Mouse (Mus musculus) c-Kit-positive CD71-negative TER-119-negative erythroid progenitor cells, embryonic 14.5 days (primary cell): ENCODE data around the gene Zfp93.
"Not testable (repeated sequence)": the region's sequence is repeated elsewhere in the genome, so short reads cannot be mapped to it uniquely, and the experiment has no call there.

Experiments used
- DNase-seq: peaks from one replicate; pipeline ENCODE4 v3.0.0-alpha.2; 2013; ENCODE audit warnings: low read depth

Gene Zfp93

DNA sequence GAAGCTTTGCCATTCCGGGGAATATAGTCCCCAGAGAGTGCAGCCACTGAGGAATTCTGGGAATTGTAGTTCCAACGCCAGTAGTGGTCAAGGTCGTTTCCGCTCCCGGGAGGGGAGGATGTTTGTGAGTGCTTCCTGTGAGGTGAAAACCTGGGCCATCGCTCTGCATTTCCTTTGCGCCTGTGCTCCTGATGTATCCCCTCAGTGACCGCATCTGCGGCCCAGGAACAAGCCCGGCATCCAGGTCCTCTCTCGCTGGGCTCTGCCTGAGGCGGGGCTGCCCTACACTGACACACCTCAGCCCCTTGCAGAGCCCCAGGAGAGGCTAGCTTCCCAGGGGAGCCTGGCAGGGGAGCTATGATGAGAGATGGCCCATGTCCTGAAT, at the start of gene Zfp93:
TSS of gene Zfp93 (plus strand) at position 133 of the 385 bp plus-strand sequence.
- DNase-seq: peak; percentile 47

DNA sequence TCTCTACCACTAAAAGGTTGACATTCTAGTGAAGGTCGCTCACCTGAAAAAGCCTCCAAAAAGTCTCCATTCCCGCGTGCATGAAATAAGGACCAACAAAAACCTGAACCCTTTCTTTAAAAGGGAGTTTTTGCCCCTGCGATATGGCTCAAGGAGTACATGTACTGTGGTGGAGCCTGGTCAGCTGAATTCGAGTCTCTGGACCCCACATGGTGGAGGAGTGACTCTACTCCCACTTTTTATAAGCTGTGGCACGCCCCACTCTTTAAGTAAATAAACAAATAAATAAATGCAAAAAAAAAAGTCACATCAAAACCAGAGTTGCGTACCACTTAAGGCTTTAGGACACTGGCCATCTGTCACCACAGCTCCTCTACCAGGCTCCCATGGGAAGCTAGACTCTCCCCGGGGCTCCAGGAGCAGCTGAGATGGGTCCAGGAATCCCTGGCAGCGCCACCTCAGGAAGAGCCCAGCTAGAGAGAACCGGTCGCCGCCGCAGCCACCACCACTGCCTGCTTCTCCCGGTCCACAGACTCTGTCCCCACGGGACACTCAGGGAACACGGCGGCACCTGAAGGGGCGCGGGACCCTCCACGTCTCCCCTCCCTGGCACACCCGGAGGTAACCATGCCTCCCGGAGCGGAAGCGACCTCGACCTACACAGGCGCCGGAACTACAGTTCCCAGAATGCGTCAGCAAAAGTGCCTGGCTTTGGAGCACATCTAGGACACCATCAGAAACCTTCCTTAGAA, 33.0 kb upstream of the Zfp93 start, which contains the start of gene Zfp109:
TSS of gene Zfp109 (minus strand) at position 521 of the 752 bp plus-strand sequence.
- peak; percentile 18 for DNase-seq

DNA sequence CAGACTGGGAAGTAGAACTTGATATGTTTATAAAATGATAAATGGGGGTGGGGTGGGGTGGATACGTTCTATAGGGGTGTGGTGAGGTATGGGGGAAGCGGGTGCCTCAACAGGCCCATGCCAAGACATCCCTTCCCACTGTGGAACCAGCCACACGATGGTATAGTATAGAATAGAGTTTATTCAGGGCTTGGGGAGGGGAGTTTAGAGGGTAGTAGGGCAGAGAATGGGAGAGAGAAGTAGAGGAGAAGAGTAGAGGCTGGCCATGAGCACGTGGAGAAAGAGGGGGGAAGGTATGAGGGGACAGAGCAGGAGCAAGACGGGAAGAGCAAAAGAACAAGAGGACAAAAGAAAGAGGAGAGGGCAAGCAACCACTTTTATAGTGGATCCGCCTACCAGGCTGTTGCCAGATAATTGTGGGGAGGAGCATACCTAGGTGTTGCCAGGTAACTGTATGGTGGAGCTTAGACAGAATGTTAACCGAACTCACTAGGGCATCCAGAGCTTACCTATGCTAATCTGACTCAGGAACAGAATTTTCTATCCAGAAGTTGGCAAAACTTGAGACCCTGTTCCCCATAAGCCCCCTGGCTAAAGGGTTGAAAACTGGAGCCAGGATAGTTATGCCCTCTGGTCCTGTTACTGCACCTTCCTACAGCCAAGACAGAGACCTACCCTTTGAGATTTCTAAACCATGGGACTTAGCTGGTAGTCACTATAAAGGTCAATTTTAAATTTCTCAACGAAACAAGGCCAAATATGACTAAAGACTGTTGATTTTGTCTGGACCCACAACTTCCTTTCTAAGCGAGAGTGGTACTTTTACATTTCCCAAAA, 16.2 kb upstream of the Zfp93 start:
- no peak for DNase-seq

DNA sequence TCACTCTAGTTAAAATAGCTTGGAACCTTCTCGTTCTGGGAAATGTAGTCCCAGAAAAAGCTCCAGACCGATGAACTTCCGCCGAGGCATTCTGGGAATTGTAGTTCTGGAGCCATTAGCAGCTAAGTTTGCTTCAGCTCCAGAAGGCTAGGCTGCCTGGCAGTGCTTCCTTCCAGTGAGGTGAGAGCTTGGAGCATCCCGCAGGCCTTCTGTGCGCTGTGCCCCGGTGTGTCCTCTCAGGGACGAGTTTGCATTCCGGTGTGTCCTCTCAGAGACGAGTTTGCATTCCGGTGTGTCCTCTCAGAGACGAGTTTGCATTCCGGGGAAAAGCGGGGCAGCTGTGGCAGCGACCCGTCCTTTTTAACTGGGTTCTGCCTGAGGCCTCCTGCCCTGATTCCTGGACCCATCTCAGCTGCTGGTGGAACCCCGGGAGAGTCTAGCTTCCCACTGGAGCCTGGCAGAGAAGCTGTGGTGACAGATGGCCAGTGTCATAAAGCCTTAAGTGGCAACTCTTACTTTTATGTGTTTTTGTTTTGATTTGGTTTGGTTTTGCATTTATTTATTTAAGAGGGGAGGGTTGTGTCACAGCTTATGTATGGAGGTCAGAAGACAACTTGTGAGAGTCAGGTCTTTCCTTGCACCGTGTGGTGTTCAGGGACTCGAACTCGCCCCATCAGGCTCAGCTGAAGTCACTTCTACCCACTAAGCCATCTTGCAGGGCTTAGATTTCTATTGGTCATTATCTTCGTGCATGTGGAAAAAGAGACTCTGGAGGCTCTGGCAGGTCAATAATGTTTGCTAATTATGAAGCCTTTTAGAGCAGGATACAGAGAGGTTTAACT, 15.4 kb upstream of the Zfp93 start, which contains the start of gene Zfp108:
TSS of gene Zfp108 (plus strand) at position 162 of the 842 bp plus-strand sequence.
- peak; percentile 51 for DNase-seq

DNA sequence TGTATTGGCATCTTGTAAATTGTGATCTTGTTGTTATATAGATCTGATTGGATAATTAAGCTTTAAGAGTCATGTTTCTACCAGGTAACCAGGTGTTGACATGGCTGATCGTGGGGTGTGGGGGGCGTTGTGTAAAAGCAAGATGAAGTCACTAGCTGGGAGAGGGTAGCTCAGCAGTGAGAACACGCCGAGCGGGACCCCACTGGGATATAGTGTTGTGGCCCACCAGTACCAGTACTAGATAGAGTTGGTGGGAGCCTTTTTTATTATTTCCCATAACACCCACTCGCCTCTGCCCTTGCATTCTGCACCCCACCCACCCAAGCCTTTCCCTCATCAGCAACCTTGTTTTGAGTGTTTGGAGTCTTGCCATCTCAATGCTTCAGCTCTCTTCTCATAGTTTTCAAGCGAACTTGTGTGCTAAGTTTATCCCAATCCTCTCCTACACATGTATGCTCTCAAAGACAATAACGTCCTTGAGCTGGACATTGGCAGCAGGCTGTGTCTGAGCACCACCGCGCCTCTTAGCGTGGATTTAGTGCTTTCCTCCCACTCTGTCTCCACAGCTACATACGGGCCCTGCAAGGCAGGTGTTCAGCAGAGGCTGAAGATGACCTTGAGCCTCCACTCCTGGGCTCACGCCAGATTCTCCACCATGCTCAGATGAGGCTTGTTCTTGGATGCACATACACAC, 10.8 kb upstream of the Zfp93 start:
- no peak for DNase-seq

DNA sequence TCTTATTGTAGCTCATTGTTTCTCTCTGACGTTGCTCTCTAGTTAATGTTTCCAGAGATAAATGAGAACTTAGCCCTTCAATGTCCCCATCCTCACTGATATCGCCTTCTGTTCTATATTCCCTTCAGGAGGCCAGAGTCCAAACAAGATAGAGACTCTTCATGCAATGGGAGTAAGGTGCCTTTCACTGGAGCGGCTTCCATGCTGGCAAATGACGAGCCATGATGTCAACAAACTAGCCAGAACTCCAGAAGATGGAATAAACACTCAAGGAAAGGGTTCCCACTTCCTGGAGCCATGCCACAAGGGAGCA, 10.3 kb upstream of the Zfp93 start:
- DNase-seq: no peak

DNA sequence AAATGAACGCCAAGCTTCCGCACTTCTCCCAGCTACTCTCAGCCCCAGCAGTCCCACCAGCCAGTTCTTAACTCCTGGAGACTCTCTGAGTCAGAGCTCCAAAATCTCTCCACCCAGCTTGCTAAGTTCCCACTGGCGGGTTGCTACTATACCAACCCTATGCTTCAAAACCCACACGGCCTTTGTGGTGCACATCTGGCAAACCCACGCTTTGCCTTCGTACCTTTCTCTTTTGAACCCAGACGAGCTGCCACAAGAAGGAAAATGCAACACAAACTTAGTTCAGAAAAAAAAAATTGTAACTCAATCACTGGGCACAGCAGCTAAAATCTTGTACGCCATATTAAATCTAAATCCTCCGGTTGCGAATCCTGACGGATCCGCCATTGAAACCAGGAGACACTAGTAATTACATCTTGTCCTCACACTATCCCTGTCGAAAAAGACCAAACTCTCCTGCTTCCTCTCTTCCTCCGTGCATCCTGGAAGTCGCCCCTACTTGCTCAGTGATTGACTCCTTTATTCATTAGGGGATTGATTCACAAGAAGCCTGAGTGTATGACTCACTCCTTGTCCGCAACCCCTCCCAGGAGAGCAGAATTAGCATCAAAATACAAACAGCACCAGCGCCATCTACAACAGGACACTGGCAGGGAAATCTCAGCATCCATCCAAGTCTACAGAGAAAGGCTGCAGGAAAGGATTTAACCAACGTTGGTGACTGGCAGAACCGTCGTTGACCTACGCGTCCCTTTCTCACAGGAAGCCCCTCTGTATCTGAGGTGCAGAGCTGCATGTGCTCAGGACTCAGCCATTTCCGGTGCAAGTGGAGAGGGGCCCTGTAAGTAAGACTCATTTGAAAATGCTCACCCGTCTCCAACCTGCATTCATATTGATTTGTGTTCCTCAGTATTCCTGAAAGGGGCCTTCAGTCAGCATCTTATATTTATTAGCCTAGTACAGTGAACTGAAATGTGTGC, 1.8 kb upstream of the Zfp93 start:
- DNase-seq: no peak

DNA sequence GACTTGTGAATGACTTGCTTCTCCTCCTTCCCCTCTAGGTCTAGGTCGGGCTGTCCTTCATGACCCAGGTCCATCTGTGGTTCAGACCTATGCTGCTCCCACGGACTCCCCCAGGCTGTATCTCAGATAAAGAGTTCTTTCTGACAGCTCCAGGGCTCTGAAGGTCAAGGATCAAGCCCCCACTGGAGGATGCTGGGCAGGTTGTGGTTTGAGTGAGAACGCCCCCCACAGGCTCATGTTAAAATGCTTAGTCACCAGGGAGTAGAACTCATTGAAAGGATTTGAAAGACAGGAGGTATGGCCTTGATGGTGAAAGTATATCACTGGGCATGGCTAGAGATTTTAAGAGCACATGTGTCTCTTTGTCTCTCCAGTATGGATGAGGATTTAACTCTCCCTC, 964 bp upstream of the Zfp93 start:
- no peak for DNase-seq

DNA sequence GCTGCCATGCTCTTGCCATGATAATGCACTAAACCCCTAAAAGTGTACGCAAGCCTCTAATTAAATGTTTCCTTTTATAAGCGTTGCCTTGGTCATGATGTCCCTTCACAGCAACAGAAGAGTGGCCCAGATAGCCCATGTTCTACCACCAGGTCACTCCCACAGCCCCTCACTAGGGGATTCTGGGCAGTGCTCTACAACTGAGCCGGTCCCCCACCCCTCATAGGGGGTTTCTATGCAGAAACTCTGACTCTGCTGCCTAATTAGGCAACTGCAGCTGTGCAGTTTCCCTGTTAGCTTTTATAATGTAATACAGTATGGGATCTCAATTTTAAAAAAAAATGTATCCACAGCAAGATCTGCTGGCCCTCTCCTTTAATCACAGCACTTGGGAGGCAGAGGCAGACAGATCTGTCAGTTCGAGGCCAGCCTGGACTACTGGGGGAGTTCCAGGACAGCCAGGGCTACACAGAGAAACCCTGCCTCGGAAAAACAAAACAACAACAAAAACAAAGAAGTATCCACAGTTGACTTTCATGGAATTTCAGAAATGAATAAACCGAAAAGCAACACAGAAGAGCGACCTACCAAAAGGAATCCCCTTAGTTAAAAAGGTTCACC, 443 bp upstream of the Zfp93 start:
- DNase-seq: no peak

DNA sequence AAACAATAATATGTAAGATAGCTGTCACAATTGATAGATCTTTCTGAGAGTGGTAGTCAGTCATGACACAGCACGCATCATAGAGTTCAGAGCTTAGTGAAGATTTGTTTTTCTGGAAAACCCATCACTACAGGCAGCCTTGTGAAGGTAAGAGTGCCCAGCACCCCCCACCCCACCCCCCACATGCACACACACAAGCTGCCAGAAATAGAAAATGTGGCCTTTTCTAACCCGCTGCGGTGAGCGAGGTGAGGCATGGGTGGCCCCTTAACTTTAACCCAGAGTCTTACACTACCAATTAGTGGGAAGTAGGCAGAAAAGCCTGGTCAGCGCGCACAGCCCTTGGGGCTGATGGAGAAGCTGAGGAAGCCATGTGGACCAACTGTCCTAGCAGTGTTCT, 971 bp downstream of the Zfp93 start:
- no peak for DNase-seq

DNA sequence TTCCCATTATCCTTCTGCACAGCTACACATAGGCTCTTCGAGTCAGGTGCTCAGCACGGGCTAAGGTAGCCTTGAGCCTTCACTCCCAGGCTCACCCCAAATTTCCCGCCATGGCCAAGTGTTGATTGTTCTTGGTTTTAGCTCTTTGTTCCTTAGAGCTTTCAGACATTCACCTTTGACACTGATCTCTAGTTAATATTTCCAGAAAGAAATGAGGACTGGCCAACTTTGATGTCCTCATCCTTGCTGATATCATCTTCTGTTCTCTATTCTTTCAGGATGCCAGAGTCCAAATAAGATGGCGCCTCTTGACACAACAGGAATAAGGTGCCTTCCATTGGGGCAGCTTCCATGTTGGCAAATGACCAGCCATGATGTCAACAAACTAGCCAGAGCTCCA, 4.2 kb downstream of the Zfp93 start:
- no peak for DNase-seq

DNA sequence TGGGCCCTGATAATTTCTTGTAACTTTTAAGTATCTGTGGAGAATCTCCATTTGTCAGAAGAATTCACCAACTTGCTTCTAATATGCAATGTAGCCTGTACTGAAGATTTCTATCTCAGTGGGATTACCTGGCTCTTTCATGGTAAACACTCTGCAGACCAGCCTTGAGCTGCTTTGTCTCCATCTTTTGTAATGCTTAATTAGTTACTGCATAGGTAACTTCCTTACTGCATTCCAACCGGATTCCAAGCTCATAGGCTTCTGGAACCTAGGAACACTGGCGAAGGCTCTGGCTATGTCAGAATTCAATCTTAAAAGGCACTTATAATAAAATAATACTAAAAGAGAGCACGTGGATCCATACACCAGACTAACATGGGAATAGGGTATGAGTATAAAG, 8.6 kb downstream of the Zfp93 start:
- DNase-seq: not testable (repeated sequence)

DNA sequence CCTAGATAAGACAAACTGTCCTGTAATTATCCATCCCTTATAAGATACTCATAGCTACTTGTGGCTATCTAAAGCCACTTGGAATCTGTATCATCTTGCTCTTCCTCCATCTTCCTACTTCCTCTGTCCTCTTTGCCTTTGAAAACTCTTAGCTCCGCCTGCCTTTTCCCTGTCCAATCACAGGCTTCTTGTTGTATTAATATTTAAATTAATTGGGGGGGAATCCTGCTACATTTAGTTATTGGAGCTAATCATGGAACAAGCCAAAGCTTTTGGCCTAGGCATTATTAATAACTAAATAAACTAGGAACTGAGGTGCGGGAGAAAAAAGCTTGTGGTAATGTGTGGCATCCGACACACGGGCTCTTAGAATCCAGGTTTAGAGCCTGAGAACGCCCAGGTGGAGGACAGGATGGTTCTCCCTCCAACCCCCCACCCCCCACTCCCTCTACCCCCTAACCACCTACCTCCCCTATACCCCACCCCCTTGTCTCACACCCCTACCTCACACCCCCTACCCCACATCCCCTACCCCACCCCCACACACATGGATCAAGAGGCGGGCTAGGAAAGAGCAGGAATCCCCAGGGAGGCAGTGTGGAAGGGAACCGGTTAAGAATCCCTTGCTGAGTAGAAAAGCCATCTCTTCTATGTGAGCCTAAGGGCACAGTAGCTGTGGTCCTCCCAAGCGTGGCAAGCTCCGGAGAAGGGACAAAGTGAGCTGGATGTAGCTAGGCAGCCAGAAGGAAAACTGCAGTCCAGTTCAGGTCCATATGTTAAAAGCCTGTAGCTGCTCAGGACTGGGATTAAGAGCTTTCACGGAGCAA, 10.0 kb downstream of the Zfp93 start:
- DNase-seq: no peak

DNA sequence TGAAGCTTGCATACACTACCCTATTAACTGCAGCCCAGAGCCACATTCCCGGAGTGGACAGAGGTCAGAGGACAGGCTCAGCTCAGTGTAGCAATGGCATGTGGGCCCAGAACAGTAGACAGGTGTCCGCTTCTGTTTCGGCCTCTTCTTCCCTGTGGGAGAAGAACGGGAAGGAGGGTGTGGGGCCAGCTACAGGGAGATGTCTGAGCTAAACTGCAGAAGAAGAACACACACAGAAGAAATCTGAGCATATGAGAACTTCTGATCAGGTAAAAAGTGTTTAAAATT, 10.6 kb downstream of the Zfp93 start:
- DNase-seq: no peak

DNA sequence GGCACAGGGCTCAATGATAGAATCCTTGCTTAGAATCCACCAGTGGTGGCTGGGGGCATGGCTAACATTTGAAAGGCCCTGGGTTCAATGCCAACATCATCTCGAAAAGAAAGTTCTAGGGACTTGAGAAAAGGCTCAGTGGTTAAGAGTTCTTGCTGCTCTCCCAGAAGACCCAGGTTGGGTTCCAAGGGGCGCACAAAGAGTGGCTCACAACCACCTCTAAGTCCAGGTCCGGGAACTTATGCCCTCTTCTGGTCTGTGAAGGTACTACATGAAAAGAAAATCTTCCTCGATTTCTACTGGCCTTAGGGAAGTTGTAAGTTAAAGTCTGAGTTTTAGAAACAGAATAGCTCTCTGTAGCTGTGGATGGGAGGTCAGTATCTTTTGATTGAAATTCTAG, 15.9 kb downstream of the Zfp93 start:
- no peak for DNase-seq

DNA sequence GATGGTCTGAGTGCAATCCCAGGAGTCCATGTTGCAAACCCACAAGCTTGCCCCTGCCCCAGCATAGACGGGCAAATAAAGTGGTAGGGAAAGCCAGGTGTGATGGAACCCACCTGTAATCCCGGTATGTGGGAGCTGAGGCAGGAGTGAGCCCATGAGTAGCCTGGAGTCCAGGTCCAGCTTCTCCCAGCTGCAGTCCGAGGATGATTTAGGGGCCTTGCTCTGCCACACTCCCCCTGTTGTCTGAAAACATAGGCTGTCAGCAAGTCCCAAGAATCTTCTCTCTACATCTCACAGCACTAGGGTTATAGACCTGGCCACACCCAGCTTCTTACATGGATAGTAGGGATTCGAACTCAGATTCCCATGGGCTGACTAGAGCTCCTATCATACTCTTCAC, 16.7 kb downstream of the Zfp93 start:
- DNase-seq: no peak

DNA sequence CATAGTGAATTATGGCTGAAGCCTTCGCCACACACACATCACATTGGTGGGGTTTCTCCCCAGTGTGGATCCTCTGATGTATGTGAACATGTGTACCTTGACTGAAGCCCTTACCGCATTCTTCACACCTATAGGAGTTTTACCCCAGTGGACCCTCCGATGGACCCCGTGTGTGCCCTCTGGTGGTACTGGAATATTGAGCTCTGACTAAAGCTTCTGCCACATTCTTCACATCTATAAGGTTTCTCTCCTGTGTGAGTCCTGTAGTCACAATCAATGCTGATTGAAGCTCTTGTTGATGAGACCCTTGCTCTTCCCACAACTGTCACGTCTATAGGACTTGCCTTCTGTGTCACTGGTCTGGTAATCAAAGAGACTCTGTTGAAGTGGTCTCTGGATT, 17.4 kb downstream of the Zfp93 start:
- peak; percentile 22 for DNase-seq

DNA sequence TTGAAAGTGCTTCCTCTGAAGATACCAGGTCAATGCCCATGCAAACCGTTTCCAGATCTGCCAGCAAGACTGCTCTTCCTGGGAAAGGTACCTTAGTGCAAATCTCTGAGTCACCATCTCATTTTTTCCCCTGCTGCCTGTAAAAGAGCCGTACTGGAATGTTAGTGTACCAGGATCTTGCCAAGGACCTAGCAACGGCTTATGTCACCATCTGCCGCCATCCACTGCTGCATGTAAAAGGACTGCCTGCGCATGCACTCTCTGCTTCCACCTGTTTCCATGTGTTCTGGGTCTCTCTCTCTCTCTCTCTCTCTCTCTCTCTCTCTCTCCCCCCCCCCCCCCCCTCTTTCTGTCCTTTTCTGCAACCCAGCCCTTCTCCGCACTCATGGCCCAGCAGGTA, 18.3 kb downstream of the Zfp93 start:
- DNase-seq: no peak

DNA sequence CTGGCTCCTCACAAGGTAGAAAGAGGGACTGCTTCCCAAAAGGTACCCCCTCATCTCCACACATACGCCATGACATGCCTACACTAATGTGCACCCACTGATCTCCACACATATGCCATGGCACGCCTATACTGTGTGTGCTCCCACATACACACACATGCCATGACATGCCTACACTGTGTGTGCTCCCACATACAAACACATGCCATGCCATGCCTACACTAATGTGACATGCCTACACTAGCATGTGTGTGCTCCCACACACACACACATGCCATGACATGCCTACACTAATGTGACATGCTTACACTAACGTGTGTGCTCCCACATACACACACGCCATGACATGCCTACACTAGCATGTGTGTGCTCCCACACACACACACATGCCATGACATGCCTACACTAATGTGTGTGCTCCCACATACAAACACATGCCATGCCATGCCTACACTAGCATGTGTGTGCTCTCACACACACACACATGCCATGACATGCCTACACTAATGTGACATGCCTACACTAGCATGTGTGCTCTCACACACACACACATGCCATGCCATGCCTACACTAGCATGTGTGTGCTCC, 20.0 kb downstream of the Zfp93 start:
- no peak for DNase-seq
